Mouse (Mus musculus) bone marrow, adult 2 months (tissue): ENCODE data around the gene Epha1.

Source experiments
- CTCF ChIP-seq: fragments of 200-500 bp; IDR thresholded peaks from 2 replicates; pipeline ENCODE4 v1.5.1; 2011; ENCODE audit warnings: low read length, control low read depth; ENCODE audit not compliant: control insufficient read depth, insufficient read depth
- POLR2A ChIP-seq: fragments of 200-500 bp; IDR thresholded peaks from 2 replicates; pipeline ENCODE4 v1.6.1; 2011; ENCODE audit warnings: low read depth, mild to moderate bottlenecking, control low read depth, low read length, borderline replicate concordance; ENCODE audit not compliant: control insufficient read depth

- TF ChIP-seq POLR2A = no peak
- TF ChIP-seq CTCF = no peak
Measured at GRCm38 (mm10) chr6:42339981-42340380, 33.1 kb downstream of the Epha1 start.
